Mouse (Mus musculus): ENCODE measurements around the gene Fcgrt. TPM values are rescaled to one million over a fixed set of nuclear protein-coding genes. Genes with fewer than 3 reads are reported as not detected.
"Not testable (repeated sequence)": the region's sequence is repeated elsewhere in the genome, so short reads cannot be mapped to it uniquely, and the experiment has no call there.

The Fcgrt gene
- polyA plus RNA-seq, 1 experiment: 67.2 TPM

DNA sequence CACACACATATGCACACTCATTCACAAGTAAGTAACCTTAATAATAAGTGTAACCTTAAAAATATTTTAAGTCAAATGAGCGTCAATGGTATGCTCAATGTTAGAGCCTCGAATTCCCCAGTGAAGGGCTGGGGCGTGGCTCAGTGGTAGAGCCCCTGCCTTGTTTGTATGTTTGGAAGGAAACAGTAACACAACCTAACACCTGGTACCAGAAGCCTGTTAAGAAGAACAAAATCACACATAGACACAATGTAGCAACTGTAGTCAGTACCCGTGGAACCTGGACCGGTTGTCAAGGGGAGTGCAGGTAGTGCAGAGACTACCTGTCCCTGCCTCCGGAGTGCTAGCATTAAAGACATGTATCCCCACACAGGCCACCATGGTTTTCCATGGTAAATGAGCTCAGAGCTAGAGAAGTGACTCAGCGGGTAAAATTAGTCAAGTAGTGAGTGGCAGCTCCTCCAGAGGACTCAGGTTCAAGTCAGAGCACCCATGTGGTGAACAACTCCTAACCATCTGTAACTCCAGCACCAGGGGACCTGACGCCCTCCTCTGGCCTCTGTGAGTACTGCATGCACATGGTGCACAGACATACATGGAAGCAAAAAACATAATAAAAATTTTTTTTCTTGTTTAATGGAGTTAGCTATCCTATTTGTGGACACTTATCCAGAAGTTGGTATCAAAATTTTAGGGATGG, 5.0 kb downstream of the Fcgrt start:
- no peak overlapping the region for H3ac ChIP-seq (ENCODE audit: control insufficient read depth, insufficient read length)
- no peaks in the 10 kb centered on the region for H3K36me3 ChIP-seq (ENCODE audit: control insufficient read depth, insufficient read depth)
- TF ChIP-seq TCF3 (IDR thresholded peaks at IDR 0.05; ENCODE audit: insufficient read length, low read depth) (no peak), USF1 (IDR thresholded peaks at IDR 0.05; ENCODE audit: low read depth) (no peak), REST (IDR thresholded peaks at IDR 0.05; ENCODE audit: insufficient read depth, insufficient read length) (no peak), SRF (IDR thresholded peaks at IDR 0.05; ENCODE audit: control insufficient read depth, insufficient read length, low read depth) (no peak), POLR2AphosphoS2 (IDR thresholded peaks at IDR 0.05; ENCODE audit: insufficient read length, low read depth) (no peak), TCF12 (IDR thresholded peaks at IDR 0.05; ENCODE audit: insufficient read depth, poor library complexity, severe bottlenecking) (no peak), MAX (IDR thresholded peaks at IDR 0.05; ENCODE audit: low read depth) (no peak), MYOD1 (IDR thresholded peaks at IDR 0.05; ENCODE audit: control insufficient read depth in 1 of 3, insufficient read length in 2 of 3, low read depth in 2 of 3) (no peak), CEBPB (IDR thresholded peaks at IDR 0.05; ENCODE audit: insufficient read depth, poor library complexity, severe bottlenecking) (no peak), MYOG (IDR thresholded peaks at IDR 0.05; ENCODE audit: control insufficient read depth in 1 of 3, insufficient read depth in 1 of 3, insufficient read length in 2 of 3, low read depth in 2 of 3) (no peak), POLR2A (IDR thresholded peaks at IDR 0.05; ENCODE audit: insufficient read length, low read depth) (no peak), E2F4 (IDR thresholded peaks at IDR 0.05; ENCODE audit: insufficient read depth) (no peak)

DNA sequence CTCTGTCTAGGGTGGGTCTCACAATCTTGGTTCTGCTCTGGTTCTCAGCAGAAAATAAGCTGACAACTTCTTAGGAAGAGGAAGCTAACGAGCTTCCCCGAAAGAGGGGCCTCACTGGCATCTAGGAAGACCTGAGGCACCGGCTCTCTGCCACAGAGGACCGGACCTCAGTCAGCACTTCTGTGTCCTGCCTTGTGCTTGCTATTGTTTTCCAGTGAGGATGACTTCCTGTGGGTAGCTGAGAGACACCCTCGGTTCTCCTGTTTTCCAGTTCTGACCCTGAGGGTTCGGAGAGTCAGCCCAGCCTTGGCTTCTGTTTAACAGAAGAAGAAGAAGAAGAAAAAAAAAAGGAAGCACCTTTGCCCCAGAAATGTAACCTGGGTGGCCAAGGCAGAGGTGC, 6.2 kb downstream of the Fcgrt start:
- Histone ChIP-seq H3K27me3 (ENCODE audit: control insufficient read depth, insufficient read depth, insufficient read length) (no peaks in the 10 kb centered on the region), H3K79me2 (ENCODE audit: control insufficient read depth, insufficient read depth) (no peaks in the 10 kb centered on the region), H3K4me3 (no peak overlapping the region), H3ac (ENCODE audit: control insufficient read depth, insufficient read length) (no peak overlapping the region), H3K4me2 (ENCODE audit: low read depth) (no peak overlapping the region), H3K36me3 (ENCODE audit: control insufficient read depth, insufficient read depth) (no peaks in the 10 kb centered on the region)
- no peak for TF ChIP-seq SRF (IDR thresholded peaks at IDR 0.05; ENCODE audit: control insufficient read depth, insufficient read length, low read depth)

More for the DNA sequence above, 5.0 kb downstream of the Fcgrt start:
- Histone ChIP-seq H3K4me3 (no peak overlapping the region), H3K4me2 (ENCODE audit: low read depth) (no peak overlapping the region), H3K79me2 (ENCODE audit: control insufficient read depth, insufficient read depth) (no peaks in the 10 kb centered on the region), H3K27me3 (ENCODE audit: control insufficient read depth, insufficient read depth, insufficient read length) (no peaks in the 10 kb centered on the region)

DNA sequence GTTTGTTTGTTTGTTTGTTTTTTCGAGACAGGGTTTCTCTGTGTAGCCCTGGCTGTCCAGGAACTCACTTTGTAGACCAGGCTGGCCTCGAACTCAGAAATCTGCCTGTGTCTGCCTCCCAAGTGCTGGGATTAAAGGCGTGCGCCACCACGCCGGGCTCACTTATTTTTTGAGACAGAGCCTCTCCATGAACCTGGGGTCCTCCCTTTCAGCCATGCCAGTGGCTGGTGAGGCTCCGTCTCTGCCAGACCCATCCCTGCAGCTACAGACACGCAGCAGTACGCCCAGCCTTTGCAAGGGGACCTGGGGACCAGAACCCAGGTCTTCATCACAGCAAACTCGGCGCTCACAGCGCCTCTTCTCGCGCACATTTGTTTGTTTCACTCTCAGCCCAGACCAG, 7.7 kb downstream of the Fcgrt start:
- H3K79me2 ChIP-seq (ENCODE audit: control insufficient read depth, insufficient read depth); H3ac ChIP-seq (ENCODE audit: control insufficient read depth, insufficient read length); H3K27me3 ChIP-seq (ENCODE audit: control insufficient read depth, insufficient read depth, insufficient read length); H3K4me2 ChIP-seq (ENCODE audit: low read depth); H3K4me3 ChIP-seq; H3K36me3 ChIP-seq (ENCODE audit: control insufficient read depth, insufficient read depth): not testable (repeated sequence)

DNA sequence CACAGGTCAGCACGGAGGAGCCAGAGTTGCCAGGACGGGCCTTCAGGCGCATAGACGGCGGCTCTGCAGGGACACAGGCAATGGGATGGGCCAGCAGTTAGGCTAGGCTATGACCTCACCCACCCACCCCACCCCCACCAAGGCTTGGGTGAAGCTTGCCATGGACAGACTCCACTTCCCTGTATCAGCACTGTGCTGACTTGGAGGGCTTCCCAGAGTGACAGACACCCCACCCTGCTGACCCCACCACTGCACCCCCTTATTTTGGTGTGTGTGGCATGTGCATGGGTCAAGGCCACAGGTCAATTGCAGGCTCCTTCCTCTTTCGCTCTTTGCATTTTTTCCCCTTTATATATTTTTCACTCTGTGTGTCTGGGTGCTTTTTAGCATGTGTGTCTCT, 8.3 kb downstream of the Fcgrt start:
- no peak overlapping the region for H3ac ChIP-seq (ENCODE audit: control insufficient read depth, insufficient read length)
- no peaks in the 10 kb centered on the region for H3K36me3 ChIP-seq (ENCODE audit: control insufficient read depth, insufficient read depth)
- H3K4me2 ChIP-seq (ENCODE audit: low read depth): no peak overlapping the region
- TF ChIP-seq E2F4 (IDR thresholded peaks at IDR 0.05; ENCODE audit: insufficient read depth) (no peak), USF1 (IDR thresholded peaks at IDR 0.05; ENCODE audit: low read depth) (no peak), MYOD1 (IDR thresholded peaks at IDR 0.05; ENCODE audit: control insufficient read depth in 1 of 3, insufficient read length in 2 of 3, low read depth in 2 of 3) (no peak), POLR2AphosphoS2 (IDR thresholded peaks at IDR 0.05; ENCODE audit: insufficient read length, low read depth) (no peak), MAX (IDR thresholded peaks at IDR 0.05; ENCODE audit: low read depth) (no peak), REST (IDR thresholded peaks at IDR 0.05; ENCODE audit: insufficient read depth, insufficient read length) (no peak), TCF3 (IDR thresholded peaks at IDR 0.05; ENCODE audit: insufficient read length, low read depth) (no peak)
- no peak overlapping the region for H3K4me3 ChIP-seq
- no peaks in the 10 kb centered on the region for H3K27me3 ChIP-seq (ENCODE audit: control insufficient read depth, insufficient read depth, insufficient read length)
- H3K79me2 ChIP-seq (ENCODE audit: control insufficient read depth, insufficient read depth): no peaks in the 10 kb centered on the region

DNA sequence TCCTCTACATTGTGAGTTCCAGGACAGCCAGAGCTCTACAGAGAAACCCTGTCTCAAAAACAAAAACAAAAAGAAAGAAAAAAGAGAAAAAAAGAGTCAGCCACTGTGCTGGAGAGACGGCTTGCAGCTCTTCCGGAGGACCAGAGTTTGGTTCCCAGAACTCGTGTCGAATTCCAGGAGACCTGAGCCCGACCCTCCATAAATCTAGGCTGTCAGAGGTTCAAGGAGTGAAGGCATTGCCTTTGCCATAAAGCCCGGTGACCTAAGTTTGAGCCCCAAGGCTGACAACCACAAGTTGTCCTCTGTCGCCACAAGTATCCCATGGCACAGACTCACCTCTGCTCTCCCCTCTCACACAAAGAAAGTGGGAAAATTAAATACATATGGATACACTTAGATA, 9.5 kb downstream of the Fcgrt start:
- no peaks in the 10 kb centered on the region for H3K27me3 ChIP-seq (ENCODE audit: control insufficient read depth, insufficient read depth, insufficient read length)
- no peak overlapping the region for H3ac ChIP-seq (ENCODE audit: control insufficient read depth, insufficient read length)
- no peak overlapping the region for H3K4me3 ChIP-seq
- no peaks in the 10 kb centered on the region for H3K79me2 ChIP-seq (ENCODE audit: control insufficient read depth, insufficient read depth)
- H3K4me2 ChIP-seq (ENCODE audit: low read depth): no peak overlapping the region
- H3K36me3 ChIP-seq (ENCODE audit: control insufficient read depth, insufficient read depth): no peaks in the 10 kb centered on the region
- TF ChIP-seq REST (IDR thresholded peaks at IDR 0.05; ENCODE audit: insufficient read depth, insufficient read length) (no peak), TCF3 (IDR thresholded peaks at IDR 0.05; ENCODE audit: insufficient read length, low read depth) (no peak), POLR2AphosphoS2 (IDR thresholded peaks at IDR 0.05; ENCODE audit: insufficient read length, low read depth) (no peak), MAX (IDR thresholded peaks at IDR 0.05; ENCODE audit: low read depth) (no peak)

DNA sequence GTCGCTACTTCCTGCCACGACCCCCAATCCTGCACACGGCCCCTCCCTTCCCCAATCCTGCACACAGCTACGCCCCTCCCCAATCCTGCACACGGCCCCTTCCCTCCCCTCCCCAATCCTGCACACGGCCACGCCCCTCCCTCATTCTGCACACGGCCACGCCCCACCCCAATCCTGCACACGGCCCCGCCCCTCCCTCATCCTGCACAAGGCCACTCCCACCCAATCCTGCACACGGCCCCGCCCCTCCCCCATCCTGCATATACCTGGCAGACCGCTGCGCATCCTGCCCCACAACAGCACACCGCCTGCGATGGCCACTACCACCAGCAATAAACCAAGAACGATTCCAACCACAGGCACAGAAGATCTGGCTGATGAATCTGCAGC, 10.1 kb downstream of the Fcgrt start:
- H3K27me3 ChIP-seq (ENCODE audit: control insufficient read depth, insufficient read depth, insufficient read length): no peaks in the 10 kb centered on the region
- H3K4me3 ChIP-seq: no peak overlapping the region
- TF ChIP-seq SRF (IDR thresholded peaks at IDR 0.05; ENCODE audit: control insufficient read depth, insufficient read length, low read depth) (no peak), TCF3 (IDR thresholded peaks at IDR 0.05; ENCODE audit: insufficient read length, low read depth) (no peak), E2F4 (IDR thresholded peaks at IDR 0.05; ENCODE audit: insufficient read depth) (no peak), REST (IDR thresholded peaks at IDR 0.05; ENCODE audit: insufficient read depth, insufficient read length) (no peak), CEBPB (IDR thresholded peaks at IDR 0.05; ENCODE audit: insufficient read depth, poor library complexity, severe bottlenecking) (no peak), POLR2AphosphoS2 (IDR thresholded peaks at IDR 0.05; ENCODE audit: insufficient read length, low read depth) (no peak), MYOD1 (IDR thresholded peaks at IDR 0.05; ENCODE audit: control insufficient read depth in 1 of 3, insufficient read length in 2 of 3, low read depth in 2 of 3) (no peak), POLR2A (IDR thresholded peaks at IDR 0.05; ENCODE audit: insufficient read length, low read depth) (no peak), USF1 (IDR thresholded peaks at IDR 0.05; ENCODE audit: low read depth) (no peak), TCF12 (IDR thresholded peaks at IDR 0.05; ENCODE audit: insufficient read depth, poor library complexity, severe bottlenecking) (no peak), MAX (IDR thresholded peaks at IDR 0.05; ENCODE audit: low read depth) (no peak), MYOG (IDR thresholded peaks at IDR 0.05; ENCODE audit: control insufficient read depth in 1 of 3, insufficient read depth in 1 of 3, insufficient read length in 2 of 3, low read depth in 2 of 3) (no peak)
- no peak overlapping the region for H3ac ChIP-seq (ENCODE audit: control insufficient read depth, insufficient read length)
- no peaks in the 10 kb centered on the region for H3K36me3 ChIP-seq (ENCODE audit: control insufficient read depth, insufficient read depth)
- no peak overlapping the region for H3K4me2 ChIP-seq (ENCODE audit: low read depth)
- no peaks in the 10 kb centered on the region for H3K79me2 ChIP-seq (ENCODE audit: control insufficient read depth, insufficient read depth)
